Mouse (Mus musculus) neural tube, embryonic 14.5 days (tissue): ENCODE results near the gene Sap18b. TPM values are rescaled to one million over a fixed set of nuclear protein-coding genes. Genes with fewer than 3 reads are reported as not detected.
A peak's percentile ranks its signal among the peaks of the same experiment; 100 is the strongest.

Experiments used
- ATAC-seq: fragments of 200-750 bp; cut with Nextera tagmentation; 2 replicates; pipeline ENCODE4 v1.8.0; 2017; ENCODE audit warnings: low read depth, mild to moderate bottlenecking, moderate TSS enrichment, moderate library complexity
- H3K27ac ChIP-seq: fragments of 300-500 bp; sonication (generic); 2 replicates; pipeline ENCODE4 v1.5.1; 2014; ENCODE audit warnings: low read depth, mild to moderate bottlenecking, control low read depth, low read length, moderate library complexity, mixed read lengths
- H3K27me3 ChIP-seq: fragments of 300-500 bp; sonication (generic); 2 replicates; pipeline ENCODE4 v1.6.1; 2014; ENCODE audit warnings: low read length; ENCODE audit not compliant: control insufficient read depth, insufficient read depth
- H3K36me3 ChIP-seq: fragments of 300-500 bp; sonication (generic); 2 replicates; pipeline ENCODE4 v1.6.1; 2014; ENCODE audit warnings: low read length, mixed read lengths; ENCODE audit not compliant: control insufficient read depth, insufficient read depth
- H3K4me1 ChIP-seq: fragments of 300-500 bp; sonication (generic); 2 replicates; pipeline ENCODE4 v1.6.1; 2014; ENCODE audit warnings: low read length; ENCODE audit not compliant: control insufficient read depth, insufficient read depth
- H3K4me2 ChIP-seq: fragments of 300-500 bp; sonication (generic); 2 replicates; pipeline ENCODE4 v1.6.1; 2014; ENCODE audit warnings: mild to moderate bottlenecking, low read depth, low read length, control low read depth
- H3K4me3 ChIP-seq: fragments of 300-500 bp; sonication (generic); 2 replicates; pipeline ENCODE4 v1.5.1; 2014; ENCODE audit warnings: low read depth, low read length, control low read depth, mixed read lengths
- H3K9ac ChIP-seq: fragments of 300-500 bp; sonication (generic); replicated peaks from 2 replicates; pipeline ENCODE4 v1.6.1; 2014; ENCODE audit warnings: low read depth, mild to moderate bottlenecking, control low read depth, low read length, mixed read lengths
- H3K9me3 ChIP-seq: fragments of 300-500 bp; sonication (generic); 2 replicates; pipeline ENCODE4 v1.6.1; 2016; ENCODE audit warnings: low read length; ENCODE audit not compliant: control insufficient read depth
- WGBS: fragments of 180-500 bp; shearing (Covaris S2); extraction: QIAGEN DNeasy Blood & Tissue Kit; methylation state at CpG from one replicate; pipeline ENCODE4 v1.1.7; 2014; 5-methylcytosine and 5-hydroxymethylcytosine counted together
- polyA plus RNA-seq: library from polyadenylated mRNA; unstranded; fragments of >200 nt; fragmentation: Nextera tagmentation; extraction: Ambion mirVana; gene quantifications from 2 replicates; pipeline ENCODE4 v1.2.1, GENCODE M21; 2014

The Sap18b gene
- polyA plus RNA-seq, 1 experiment from 2014 or later: 244 TPM

- H3K4me1 ChIP-seq: peaks cover 5% of the 10 kb centered on the region; the same call in 1 of the 2 replicates
- H3K36me3 ChIP-seq: peaks cover 3% of the 10 kb centered on the region; the same call in 1 of the 2 replicates
- ATAC-seq: peak; percentile 52
- H3K9ac ChIP-seq: 0 out of 2 replicates have a peak overlapping the region, but pooled peaks have one; percentile 30
- H3K9me3 ChIP-seq: no peaks in the 10 kb centered on the region
- H3K27ac ChIP-seq: no peak overlapping the region
- H3K27me3 ChIP-seq: no peaks in the 10 kb centered on the region
- WGBS: under 1% methylated on average over 16 of the region's 16 CpGs
- peak overlapping the region; percentile 22 for H3K4me3 ChIP-seq
- H3K4me2 ChIP-seq: peak overlapping the region; percentile 30
These were observed 8.4 kb downstream of the Sap18b start for GRCm38 (mm10) chr8:95833435-95833984.

GRCm38 (mm10) chr8:95835891-95836290 lies 10.7 kb downstream of the Sap18b start:
- 75% methylated on average over 4 of the region's 4 CpGs for WGBS
- H3K4me1 ChIP-seq: peaks cover 5% of the 10 kb centered on the region; the same call in 1 of the 2 replicates
- no peak overlapping the region for H3K4me2 ChIP-seq
- no peak overlapping the region for H3K9ac ChIP-seq
- H3K36me3 ChIP-seq: peaks cover 14% of the 10 kb centered on the region; the same call in 1 of the 2 replicates
- no peaks in the 10 kb centered on the region for H3K9me3 ChIP-seq
- H3K27ac ChIP-seq: no peak overlapping the region
- ATAC-seq: no peak
- H3K4me3 ChIP-seq: no peak overlapping the region
- H3K27me3 ChIP-seq: no peaks in the 10 kb centered on the region

GRCm38 (mm10) chr8:95837266-95837665 lies 12.1 kb downstream of the Sap18b start:
- no peak overlapping the region for H3K9ac ChIP-seq
- H3K4me2 ChIP-seq: no peak overlapping the region
- peaks cover 22% of the 10 kb centered on the region; the same call in 1 of the 2 replicates for H3K36me3 ChIP-seq
- H3K27ac ChIP-seq: no peak overlapping the region
- WGBS: 93% methylated on average over 10 of the region's 10 CpGs
- H3K4me3 ChIP-seq: no peak overlapping the region
- no peaks in the 10 kb centered on the region for H3K27me3 ChIP-seq
- H3K9me3 ChIP-seq: no peaks in the 10 kb centered on the region
- ATAC-seq: no peak
- peaks cover 5% of the 10 kb centered on the region; the same call in 1 of the 2 replicates for H3K4me1 ChIP-seq

GRCm38 (mm10) chr8:95839289-95839688 lies 14.1 kb downstream of the Sap18b start:
- Histone ChIP-seq H3K9me3 (no peaks in the 10 kb centered on the region), H3K27me3 (no peaks in the 10 kb centered on the region), H3K36me3 (peaks cover 27% of the 10 kb centered on the region; the same call in 1 of the 2 replicates), H3K9ac (no peak overlapping the region), H3K4me2 (no peak overlapping the region), H3K27ac (no peak overlapping the region), H3K4me1 (no peaks in the 10 kb centered on the region), H3K4me3 (no peak overlapping the region)
- no peak for ATAC-seq
- over 99% methylated on average over 4 of the region's 4 CpGs for WGBS

- Histone ChIP-seq H3K9ac (no peak overlapping the region), H3K27me3 (no peaks in the 10 kb centered on the region), H3K4me1 (no peaks in the 10 kb centered on the region), H3K27ac (no peak overlapping the region), H3K4me2 (no peak overlapping the region), H3K9me3 (no peaks in the 10 kb centered on the region), H3K4me3 (no peak overlapping the region), H3K36me3 (peaks cover 41% of the 10 kb centered on the region)
- no peak for ATAC-seq
- 92% methylated on average over 15 of the region's 15 CpGs for WGBS
These were observed 16.3 kb downstream of the Sap18b start for GRCm38 (mm10) chr8:95841436-95841835.

- no peaks in the 10 kb centered on the region for H3K4me1 ChIP-seq
- H3K9me3 ChIP-seq: no peaks in the 10 kb centered on the region
- peaks cover 38% of the 10 kb centered on the region for H3K36me3 ChIP-seq
These were observed 18.8 kb downstream of the Sap18b start for GRCm38 (mm10) chr8:95843968-95844367.

GRCm38 (mm10) chr8:95845026-95845425 lies 19.9 kb downstream of the Sap18b start:
- Histone ChIP-seq H3K27ac (no peak overlapping the region), H3K36me3 (peaks cover 35% of the 10 kb centered on the region)
- WGBS: 96% methylated on average over 7 of the region's 7 CpGs

More at GRCm38 (mm10) chr8:95843968-95844367, 18.8 kb downstream of the Sap18b start:
- Histone ChIP-seq H3K27ac (no peak overlapping the region), H3K4me2 (no peak overlapping the region), H3K4me3 (no peak overlapping the region), H3K9ac (no peak overlapping the region), H3K27me3 (no peaks in the 10 kb centered on the region)
- WGBS: 94% methylated on average over 6 of the region's 6 CpGs
- no peak for ATAC-seq

GRCm38 (mm10) chr8:95848061-95848551 lies 23.0 kb downstream of the Sap18b start:
- Histone ChIP-seq H3K27me3 (no peaks in the 10 kb centered on the region), H3K4me3 (no peak overlapping the region), H3K27ac (no peak overlapping the region), H3K9ac (no peak overlapping the region), H3K36me3 (peaks cover 17% of the 10 kb centered on the region), H3K4me1 (peaks cover 7% of the 10 kb centered on the region), H3K4me2 (no peak overlapping the region; the same call in 1 of the 2 replicates), H3K9me3 (no peaks in the 10 kb centered on the region)
- ATAC-seq: no peak
- 87% methylated on average over 24 of the region's 24 CpGs for WGBS

More at GRCm38 (mm10) chr8:95845026-95845425, 19.9 kb downstream of the Sap18b start:
- no peak for ATAC-seq
- Histone ChIP-seq H3K4me3 (no peak overlapping the region), H3K9ac (no peak overlapping the region), H3K4me2 (no peak overlapping the region), H3K4me1 (no peaks in the 10 kb centered on the region), H3K9me3 (no peaks in the 10 kb centered on the region), H3K27me3 (no peaks in the 10 kb centered on the region)

GRCm38 (mm10) chr8:95848734-95849464 lies 23.8 kb downstream of the Sap18b start:
- H3K27me3 ChIP-seq: no peaks in the 10 kb centered on the region
- no peak overlapping the region for H3K9ac ChIP-seq
- no peak overlapping the region for H3K27ac ChIP-seq
- peaks cover 14% of the 10 kb centered on the region for H3K36me3 ChIP-seq
- WGBS: 92% methylated on average over 19 of the region's 19 CpGs
- ATAC-seq: no peak
- no peak overlapping the region for H3K4me3 ChIP-seq
- no peak overlapping the region; the same call in 1 of the 2 replicates for H3K4me2 ChIP-seq
- H3K4me1 ChIP-seq: peaks cover 7% of the 10 kb centered on the region
- H3K9me3 ChIP-seq: no peaks in the 10 kb centered on the region
